Comparison of ENCODE assay signal across 1 mouse cellular context in genomic region chr7:30394871-30395270, GRCm38 (mm10).
TF ChIP-seq lines count a peak whose summit lies in the region.

No protein-coding gene starts in this region.

TF ChIP-seq in MEL, 35 proteins besides CTCF, POLR2A, EP300 and RAD21 (continued from another document):
- TF ChIP-seq ZMIZ1 (IDR thresholded peaks at IDR 0.05; ENCODE audit: low read depth, low read length) (no peak), SMC3 (IDR thresholded peaks at IDR 0.05; ENCODE audit: low read depth, low read length) (peak; percentile 58), CHD2 (IDR thresholded peaks at IDR 0.05; ENCODE audit: low read length) (no peak), MAZ (IDR thresholded peaks at IDR 0.05; ENCODE audit: low read depth, low read length) (0 out of 2 replicates have a peak, but pooled peaks have one; percentile 12), USF2 (IDR thresholded peaks at IDR 0.05; ENCODE audit: borderline replicate concordance in 1 of 2, insufficient read depth in 1 of 2, low read depth in 1 of 2, low read length in 2 of 2) (no peak), ZC3H11A (IDR thresholded peaks at IDR 0.05; ENCODE audit: low read depth, low read length) (peak; percentile 38)
